ENCODE assay signal across 12 mouse cellular contexts in the genomic region with DNA sequence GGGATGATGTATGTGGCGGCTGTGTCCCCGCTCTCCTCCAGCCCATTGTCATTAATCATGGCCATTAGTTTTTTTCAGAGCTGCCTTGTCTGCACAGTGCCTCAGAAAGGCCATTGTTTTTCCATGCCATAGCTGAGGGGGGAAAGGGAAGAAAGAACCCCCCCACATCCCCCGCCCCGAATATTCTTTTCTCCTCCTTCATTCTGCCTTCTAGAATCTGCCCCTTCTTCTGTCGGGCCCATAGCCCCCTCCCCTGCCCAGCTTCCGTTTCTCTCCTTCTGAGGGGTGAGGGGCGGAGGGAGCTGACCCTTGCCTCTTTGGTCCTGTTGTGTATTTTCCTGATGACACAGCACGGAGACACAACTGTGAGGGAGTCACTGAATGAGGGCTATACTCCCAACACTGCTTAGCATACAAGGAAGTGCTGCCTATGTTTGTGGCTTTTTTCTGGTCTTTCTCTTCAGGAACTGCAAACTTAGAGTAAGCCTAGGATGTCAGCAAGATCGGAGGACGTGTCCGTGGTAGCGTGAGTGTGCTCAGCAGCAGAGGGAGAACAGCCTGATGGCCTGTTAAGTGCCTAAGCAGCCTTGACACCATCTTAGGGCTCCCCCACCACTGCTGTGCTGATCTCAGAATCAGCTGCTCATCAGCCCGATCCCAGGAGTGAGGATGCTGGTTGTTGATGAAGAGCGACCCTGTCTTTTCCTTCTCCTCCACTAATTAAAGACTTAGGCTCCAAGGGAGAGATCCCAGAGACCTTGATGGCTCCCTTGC.
DNase-seq lines count a peak whose midpoint lies in the region; ATAC-seq and TF ChIP-seq lines count a peak whose summit lies in the region.
"Had no signal": no experiment of that assay in that cellular context is flagged by ENCODE, and none has a peak within 500 bp of the region (broad histone marks: within the 10 kb centered on the region; RNA-seq: fewer than 3 reads in every experiment).

No protein-coding gene starts in this region.

- no peak overlapping the region for H3K4me2 ChIP-seq in forebrain, embryonic 14.5 days (ENCODE audit: low read length)
- peak overlapping the region; percentile 38 for H3K4me2 ChIP-seq in kidney, postnatal 0 days (ENCODE audit: low read length)

- no peak for DNase-seq in forebrain, embryonic 10.5 days (ENCODE audit: extremely low spot score, low spot score)
- no peak for DNase-seq in forebrain, embryonic 14.5 days (ENCODE audit: low spot score)
- peak; percentile 68 for DNase-seq in kidney, postnatal 0 days (ENCODE audit: low spot score)
- DNase-seq in kidney, postnatal 14 days = no peak
- peak; percentile 80 for DNase-seq in mesoderm, embryonic 11.5 days (ENCODE audit: low read depth, low spot score)
- no peak for DNase-seq in thymus, postnatal 25 days
- DNase-seq in layer of hippocampus, adult 11-12 months (ENCODE audit: low spot score) = no peak
- DNase-seq: cerebellum, adult 9-10 months; right cerebral cortex, postnatal 4 days had no signal

- peaks cover 87% of the 10 kb centered on the region for H3K27me3 ChIP-seq in forebrain, embryonic 10.5 days (ENCODE audit: poor library complexity, severe bottlenecking)
- peaks cover 32% of the 10 kb centered on the region for H3K27me3 ChIP-seq in forebrain, embryonic 14.5 days (replicated peaks; ENCODE audit: control insufficient read depth, insufficient read depth, low read length)
- no peaks in the 10 kb centered on the region for H3K27me3 ChIP-seq in kidney, postnatal 0 days (ENCODE audit: insufficient read depth, low read length)

- no peak overlapping the region for H3K4me3 ChIP-seq in forebrain, embryonic 10.5 days
- H3K4me3 ChIP-seq in forebrain, embryonic 14.5 days (ENCODE audit: low read depth, low read length) = no peak overlapping the region
- no peak overlapping the region; the same call in 1 of the 2 replicates for H3K4me3 ChIP-seq in kidney, postnatal 0 days (replicated peaks; ENCODE audit: low read depth, low read length)
- no peak overlapping the region for H3K4me3 ChIP-seq in embryonic fibroblast, embryonic 13.5 days (ENCODE audit: insufficient read depth, low read length)
- H3K4me3 ChIP-seq: myocyte had no signal

- no peak overlapping the region for H3K9ac ChIP-seq in forebrain, embryonic 14.5 days (ENCODE audit: low read length)
- no peak overlapping the region for H3K9ac ChIP-seq in kidney, postnatal 0 days (ENCODE audit: low read depth, low read length)

- TF ChIP-seq CTCF in kidney, postnatal 0 days (IDR thresholded peaks at IDR 0.05; ENCODE audit: low read depth) = no peak
- no peak for TF ChIP-seq CTCF in embryonic fibroblast, embryonic 13.5 days (IDR thresholded peaks at IDR 0.05; ENCODE audit: borderline replicate concordance, insufficient read depth, low read length)

- no peaks in the 10 kb centered on the region for H3K9me3 ChIP-seq in forebrain, embryonic 10.5 days
- no peaks in the 10 kb centered on the region for H3K9me3 ChIP-seq in forebrain, embryonic 14.5 days (replicated peaks; ENCODE audit: control insufficient read depth, low read length)
- H3K9me3 ChIP-seq in kidney, postnatal 0 days (replicated peaks; ENCODE audit: low read length) = no peaks in the 10 kb centered on the region

- TF ChIP-seq POLR2A in embryonic fibroblast, embryonic 13.5 days (IDR thresholded peaks at IDR 0.05; ENCODE audit: low read depth, low read length) = no peak

- H3K36me3 ChIP-seq in forebrain, embryonic 10.5 days (replicated peaks) = no peaks in the 10 kb centered on the region
- no peaks in the 10 kb centered on the region for H3K36me3 ChIP-seq in forebrain, embryonic 14.5 days (ENCODE audit: control insufficient read depth, insufficient read depth, low read length)
- H3K36me3 ChIP-seq in kidney, postnatal 0 days (ENCODE audit: insufficient read depth, low read length) = no peaks in the 10 kb centered on the region

- ATAC-seq in forebrain, embryonic 14.5 days = no peak
- no peak for ATAC-seq in kidney, postnatal 0 days (replicated peaks; ENCODE audit: low FRiP score, low read depth)

- 65% methylated on average over 14 of the region's 14 CpGs for WGBS in forebrain, embryonic 10.5 days
- WGBS in forebrain, embryonic 14.5 days = 54% methylated on average over 14 of the region's 14 CpGs
- 20% methylated on average over 14 of the region's 14 CpGs for WGBS in kidney, postnatal 0 days

- peak overlapping the region; percentile 11; the same call in 1 of the 2 replicates for H3K27ac ChIP-seq in forebrain, embryonic 10.5 days
- H3K27ac ChIP-seq in forebrain, embryonic 14.5 days (ENCODE audit: low read depth, low read length) = no peak overlapping the region
- H3K27ac ChIP-seq in kidney, postnatal 0 days = no peak overlapping the region
- H3K27ac ChIP-seq in embryonic fibroblast, embryonic 13.5 days (ENCODE audit: insufficient read depth, low read length) = peak overlapping the region; percentile 58; the same call in 1 of the 2 replicates
- H3K27ac ChIP-seq: macrophage had no signal

- peaks cover 15% of the 10 kb centered on the region for H3K4me1 ChIP-seq in forebrain, embryonic 10.5 days
- 0 out of 2 replicates have a peak, but pooled peaks cover 3% of the 10 kb centered on the region for H3K4me1 ChIP-seq in forebrain, embryonic 14.5 days (ENCODE audit: control insufficient read depth, insufficient read depth, low read length)
- peaks cover 17% of the 10 kb centered on the region for H3K4me1 ChIP-seq in kidney, postnatal 0 days (replicated peaks; ENCODE audit: insufficient read depth, low read length)
- peaks cover 6% of the 10 kb centered on the region for H3K4me1 ChIP-seq in embryonic fibroblast, embryonic 13.5 days (ENCODE audit: control insufficient read depth, insufficient read depth, low read length)

Comparison
In these comparisons a context has a peak if more than half of its experiments do, and no peak if none do; other contexts are left out.
1. DNase-seq: peak in kidney, postnatal 0 days (single experiment) and mesoderm, embryonic 11.5 days (single experiment); none in forebrain, embryonic 10.5 days (single experiment), forebrain, embryonic 14.5 days (single experiment), kidney, postnatal 14 days (single experiment), thymus, postnatal 25 days (single experiment) and layer of hippocampus, adult 11-12 months (single experiment).
2. H3K27ac ChIP-seq: peak in forebrain, embryonic 10.5 days (single experiment) and embryonic fibroblast, embryonic 13.5 days (single experiment); none in forebrain, embryonic 14.5 days (single experiment) and kidney, postnatal 0 days (single experiment).